Mouse (Mus musculus): Measurements from ENCODE around the gene 2200002J24Rik. TPM values are rescaled to one million over a fixed set of nuclear protein-coding genes. Genes with fewer than 3 reads are reported as not detected.
"Not testable (repeated sequence)": the region's sequence is repeated elsewhere in the genome, so short reads cannot be mapped to it uniquely, and the experiment has no call there.

2200002J24Rik gene
- total RNA-seq, 2 experiments from 2014 or later, result not detected

GRCm38 (mm10) chr7:30723274-30723953 is 24.7 kb downstream of the 2200002J24Rik start:
- intact Hi-C loops (cut with DNase I), result no loop called here
- no peak for DNase-seq

- intact Hi-C loops (cut with DNase I), result loop anchor here (5.0 kb wide), 1 partner anchor 61 kb away; no protein-coding TSS in a partner anchor
Observed at GRCm38 (mm10) chr7:30728214-30728613, 29.5 kb downstream of the 2200002J24Rik start.

DNA sequence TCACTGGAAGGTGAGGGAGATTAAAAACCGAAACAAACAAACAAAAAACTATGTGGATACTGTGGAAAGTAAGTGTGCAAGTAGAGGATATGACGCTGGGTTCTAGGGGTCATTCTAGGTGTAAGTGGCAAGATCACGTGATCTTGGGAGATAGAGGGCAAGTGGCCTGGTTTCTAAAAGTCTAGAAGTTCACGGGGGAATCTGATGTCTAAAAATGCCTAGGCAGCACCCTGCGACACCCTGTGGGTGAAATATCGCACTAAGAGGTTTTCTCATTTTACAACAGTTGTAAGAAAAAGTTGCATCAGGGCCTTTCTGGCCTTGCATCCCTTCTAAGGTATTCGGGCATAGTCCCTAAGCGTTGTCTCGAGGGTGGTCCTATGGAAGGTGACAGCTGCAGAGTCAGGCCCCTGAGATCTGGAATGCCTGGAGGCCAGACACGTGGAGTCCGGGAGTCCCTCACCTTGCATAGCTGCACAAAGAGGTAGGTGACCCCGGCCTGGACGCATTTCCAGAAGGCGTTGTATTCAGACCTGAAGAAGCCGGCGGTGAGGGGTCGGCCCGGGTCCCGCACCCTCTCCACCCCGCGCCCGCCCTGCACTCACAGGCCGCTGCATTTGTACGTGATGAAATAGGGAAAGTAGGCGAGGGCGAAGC is 30.1 kb downstream of the 2200002J24Rik start:
- intact Hi-C loops (cut with DNase I), result loop anchor here (5.0 kb wide), 1 partner anchor 62 kb away; no protein-coding TSS in a partner anchor
- DNase-seq, result no peak

More at GRCm38 (mm10) chr7:30728214-30728613, 29.5 kb downstream of the 2200002J24Rik start:
- DNase-seq, result no peak

- peak; percentile 94 to 98 for DNase-seq
Observed at GRCm38 (mm10) chr7:30729396-30730063, 30.8 kb downstream of the 2200002J24Rik start, which contains the start of gene Tmem147. Tmem147 (minus strand) TSS chr7:30729540.

GRCm38 (mm10) chr7:30730064-30730722 is 31.5 kb downstream of the 2200002J24Rik start:
- intact Hi-C loops (cut with DNase I), result loop anchor here (5.0 to 10.0 kb wide), 2 partner anchors 125 to 242 kb away; partner anchors contain the start of genes Fam187b, Ffar3 and Lsr
- DNase-seq, result not testable (repeated sequence)

More at GRCm38 (mm10) chr7:30729396-30730063, 30.8 kb downstream of the 2200002J24Rik start, which contains the start of gene Tmem147:
- intact Hi-C loops (cut with DNase I), result loop anchor here (5.0 to 10.0 kb wide), 3 partner anchors 62 to 243 kb away; partner anchors contain the start of genes Fam187b, Ffar3 and Lsr

- DNase-seq, result no peak
- intact Hi-C loops (cut with DNase I), result loop anchor here (10.0 kb wide), 1 partner anchor 119 kb away; the partner anchor contains the start of gene Ffar3
Observed at GRCm38 (mm10) chr7:30736211-30736610, 37.5 kb downstream of the 2200002J24Rik start.

- intact Hi-C loops (cut with DNase I), result not testable (repeated sequence)
Observed at GRCm38 (mm10) chr7:30742570-30742969, 43.8 kb downstream of the 2200002J24Rik start.

GRCm38 (mm10) chr7:30743617-30744016 is 44.9 kb downstream of the 2200002J24Rik start, which contains the start of gene Gapdhs:
Gapdhs (minus strand) TSS chr7:30743681.
- intact Hi-C loops (cut with DNase I); DNase-seq: not testable (repeated sequence)

More at GRCm38 (mm10) chr7:30742570-30742969, 43.8 kb downstream of the 2200002J24Rik start:
- DNase-seq, result not testable (repeated sequence)

DNA sequence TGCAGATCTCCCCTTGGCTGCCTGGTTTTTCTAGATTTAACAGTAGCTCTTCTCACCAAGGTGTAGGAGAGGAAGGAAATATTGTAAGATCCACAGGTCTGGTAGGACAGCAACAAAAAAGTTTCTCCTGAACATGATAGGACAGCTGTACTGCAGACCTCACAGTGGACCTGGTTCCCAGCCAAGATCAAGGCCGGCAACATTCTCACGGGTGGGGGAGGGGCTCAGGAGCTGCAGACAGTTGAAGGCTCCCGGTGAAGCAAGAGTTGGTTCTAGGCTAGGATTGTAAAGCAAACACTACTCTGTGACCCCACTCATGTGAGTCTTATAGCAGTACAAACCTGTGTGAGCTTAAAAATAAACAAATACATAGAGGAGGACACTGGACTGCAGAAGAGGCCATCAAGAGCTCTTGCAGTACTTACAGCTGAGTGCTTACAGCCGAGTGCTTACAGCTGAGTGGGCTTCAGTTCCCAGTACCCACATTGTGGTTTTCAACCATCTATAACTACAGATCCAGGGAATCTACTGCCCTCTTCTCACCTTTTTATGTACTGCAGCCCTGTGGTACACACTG is 45.4 kb downstream of the 2200002J24Rik start:
- DNase-seq, result peak; percentile 51 to 70
- intact Hi-C loops (cut with DNase I), result no loop called here

DNA sequence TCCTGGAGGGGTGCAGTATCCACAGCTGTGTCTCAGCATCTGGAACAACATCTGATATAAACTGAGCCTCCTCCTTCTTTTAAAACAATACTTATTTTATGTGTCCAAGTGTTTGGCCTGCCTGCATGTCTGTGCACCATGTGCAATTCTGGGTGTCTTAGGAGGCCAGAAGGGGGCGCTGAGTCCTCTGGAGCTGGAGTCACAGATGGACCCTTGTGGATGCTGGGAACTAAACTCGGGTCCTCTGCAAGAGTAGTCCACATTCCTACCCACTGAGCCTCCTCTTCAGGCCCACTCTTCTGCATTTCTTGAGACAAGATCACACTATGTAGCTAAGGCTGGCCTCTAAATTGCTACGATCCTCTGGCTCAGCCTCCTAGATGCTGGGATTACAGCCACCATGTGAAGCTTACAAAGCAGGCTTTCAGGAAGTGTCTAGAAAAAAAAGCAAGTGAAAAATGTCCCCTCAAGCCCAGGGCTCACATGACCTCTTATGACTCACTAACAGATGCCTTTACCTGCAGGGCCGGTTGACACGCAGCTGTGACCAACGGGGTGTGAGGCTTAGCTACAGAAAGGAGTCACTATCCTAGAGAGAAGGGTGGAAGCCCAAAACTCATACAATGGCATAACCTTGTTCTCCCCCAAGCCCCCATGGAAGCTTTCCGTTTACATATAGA is 48.9 kb downstream of the 2200002J24Rik start:
- no peak for DNase-seq
- intact Hi-C loops (cut with DNase I), result no loop called here

Other genes starting within 250 kb of the 2200002J24Rik start
- not detected for gene Kirrel2, start 241.2 kb upstream of the 2200002J24Rik start, total RNA-seq (2021)
- gene Nphs1, start 240.6 kb upstream of the 2200002J24Rik start, total RNA-seq (2021), result not detected
- gene Prodh2, start 205.3 kb upstream of the 2200002J24Rik start, total RNA-seq (2021), result not detected
- gene Arhgap33, start 163.9 kb upstream of the 2200002J24Rik start, total RNA-seq (2021), result 1 to 10 TPM; 2.7 to 3.2 TPM
- gene Hspb6, start 146.7 kb upstream of the 2200002J24Rik start, total RNA-seq (2021), result 100 to 1,000 TPM; 425 to 488 TPM
- gene Proser3, start 146.6 kb upstream of the 2200002J24Rik start, total RNA-seq (2021), result 1 to 10 TPM; 4.6 to 5.3 TPM
- gene Lin37, start 139.1 kb upstream of the 2200002J24Rik start, total RNA-seq (2021), result 10 to 100 TPM; 14.4 to 16.4 TPM
- 10 to 100 TPM; 63.8 to 65.6 TPM for gene U2af1l4, start 135.6 kb upstream of the 2200002J24Rik start, total RNA-seq (2021)
- 1 to 10 TPM; 1.9 to 2.4 TPM for gene Gm49396, start 135.6 kb upstream of the 2200002J24Rik start, total RNA-seq (2021)
- gene Psenen, start 135.3 kb upstream of the 2200002J24Rik start, total RNA-seq (2021), result 10 to 100 TPM; 66.3 to 67.3 TPM
- gene Igflr1, start 133.5 kb upstream of the 2200002J24Rik start, total RNA-seq (2021), result 1 to 10 TPM; 1.9 to 2.5 TPM
- gene Kmt2b, start 110.2 kb upstream of the 2200002J24Rik start, total RNA-seq (2021), result 10 to 100 TPM; 22.6 to 26.9 TPM
- gene Zbtb32, start 100.0 kb upstream of the 2200002J24Rik start, total RNA-seq (2021), result not detected
- gene Upk1a, start 86.1 kb upstream of the 2200002J24Rik start, total RNA-seq (2021), result under 1 TPM; 0.34 to 0.38 TPM
- 1,000 to 10,000 TPM; 4,389 to 4,822 TPM for gene Cox6b1, start 72.8 kb upstream of the 2200002J24Rik start, total RNA-seq (2021)
- gene Etv2, start 63.1 kb upstream of the 2200002J24Rik start, total RNA-seq (2021), result not detected
- gene Rbm42, start 48.6 kb upstream of the 2200002J24Rik start, total RNA-seq (2021), result 10 to 100 TPM; 49.1 to 53.1 TPM
- 1 to 10 TPM; 4.7 to 4.8 TPM for gene Haus5, start 33.9 kb upstream of the 2200002J24Rik start, total RNA-seq (2021)
- gene Pmis2, start 27.3 kb upstream of the 2200002J24Rik start, total RNA-seq (2021), result under 1 TPM in 1 of 2 experiments, not detected in 1; 0.43 TPM
- gene Atp4a, start 13.3 kb downstream of the 2200002J24Rik start, total RNA-seq (2021), result under 1 TPM in 1 of 2 experiments, not detected in 1; 0.15 TPM
- gene Tmem147, start 30.6 kb downstream of the 2200002J24Rik start, total RNA-seq (2021), result 100 to 1,000 TPM; 238 to 243 TPM
- not detected for gene Gapdhs, start 44.8 kb downstream of the 2200002J24Rik start, total RNA-seq (2021)
- 1 to 10 TPM; 4.3 to 5.5 TPM for gene Sbsn, start 52.5 kb downstream of the 2200002J24Rik start, total RNA-seq (2021)
- 1 to 10 TPM; 4.8 to 7.0 TPM for gene Dmkn, start 64.8 kb downstream of the 2200002J24Rik start, total RNA-seq (2021)
- not detected for gene Krtdap, start 89.0 kb downstream of the 2200002J24Rik start, total RNA-seq (2021)
- under 1 TPM; 0.34 to 0.74 TPM for gene Ffar2, start 124.8 kb downstream of the 2200002J24Rik start, total RNA-seq (2021)
- gene Ffar3, start 157.3 kb downstream of the 2200002J24Rik start, total RNA-seq (2021), result not detected
- not detected for gene Ffar1, start 162.6 kb downstream of the 2200002J24Rik start, total RNA-seq (2021)
- under 1 TPM; 0.39 to 0.43 TPM for gene Cd22, start 181.4 kb downstream of the 2200002J24Rik start, total RNA-seq (2021)
- gene Mag, start 215.9 kb downstream of the 2200002J24Rik start, total RNA-seq (2021), result under 1 TPM; 0.15 to 0.22 TPM
- gene Hamp2, start 225.8 kb downstream of the 2200002J24Rik start, total RNA-seq (2021), result 1 to 10 TPM; 1.9 to 5.4 TPM
- 10 to 100 TPM in 1 of 2 experiments, 1 to 10 TPM in 1; 5.1 to 28.3 TPM for gene Hamp, start 245.1 kb downstream of the 2200002J24Rik start, total RNA-seq (2021)